Mouse (Mus musculus) CH12.LX (cell line): ENCODE data around the gene Kcnab3. TPM values are rescaled to one million over a fixed set of nuclear protein-coding genes. Genes with fewer than 3 reads are reported as not detected.

ENCODE experiments used
- DNase-seq: peaks from one replicate; pipeline ENCODE4 v3.0.0-alpha.2; 2013; ENCODE audit errors: extremely low read depth
- H3K27ac ChIP-seq: 2 replicates; pipeline ENCODE4 v1.5.1; 2012; ENCODE audit warnings: low read depth, mild to moderate bottlenecking, control low read depth, moderate library complexity; ENCODE audit not compliant: insufficient read depth
- H3K27me3 ChIP-seq: replicated peaks from 2 replicates; pipeline ENCODE3; 2012; ENCODE audit warnings: inconsistent platforms
- H3K36me3 ChIP-seq, 2 experiments: replicated peaks in 1 of 2; 2 replicates each; pipeline versions ENCODE3 to v1.6.1; 2012; ENCODE audit warnings: inconsistent platforms in 1 of 2, low read length in 1 of 2, mild to moderate bottlenecking in 1 of 2, mixed read lengths in 1 of 2, moderate library complexity in 1 of 2; ENCODE audit not compliant: control insufficient read depth in 1 of 2, insufficient read depth in 1 of 2
- H3K4me1 ChIP-seq, 2 experiments: 2 replicates each; pipeline ENCODE4 v1.6.1; 2012; ENCODE audit warnings: inconsistent platforms in 1 of 2, moderate library complexity in 1 of 2; ENCODE audit not compliant: insufficient read depth in 2 of 2, control insufficient read depth in 1 of 2
- H3K4me2 ChIP-seq: 2 replicates; pipeline ENCODE4 v1.6.1; 2012; ENCODE audit warnings: low read depth, mild to moderate bottlenecking, control low read depth; ENCODE audit not compliant: poor library complexity, insufficient read depth, severe bottlenecking
- H3K4me3 ChIP-seq, 3 experiments: fragments of 150-350 bp in 1 of 3; sonication (generic) in 1 of 3; replicated peaks in 1 of 3; 2 replicates each; pipeline versions ENCODE3 to v1.5.1; 2011 to 2012; ENCODE audit warnings: low read depth in 2 of 3, low read length in 2 of 3, mild to moderate bottlenecking in 2 of 3, moderate library complexity in 2 of 3, control low read depth in 1 of 3, improper control_type of control experiment in 1 of 3, inconsistent platforms in 1 of 3, mixed read lengths in 1 of 3; ENCODE audit not compliant: poor library complexity in 1 of 3
- H3K79me2 ChIP-seq: replicated peaks from 2 replicates; pipeline ENCODE4 v1.6.1; 2012; ENCODE audit warnings: mild to moderate bottlenecking, moderate library complexity; ENCODE audit not compliant: control insufficient read depth, poor library complexity, insufficient read depth, severe bottlenecking; ENCODE audit errors: extremely low read depth
- H3K9ac ChIP-seq: 2 replicates; pipeline ENCODE4 v1.6.1; 2012; ENCODE audit warnings: low read depth, mild to moderate bottlenecking, control low read depth, moderate library complexity; ENCODE audit not compliant: insufficient read depth
- H3K9me3 ChIP-seq: replicated peaks from 2 replicates; pipeline ENCODE3; 2012; ENCODE audit warnings: low read length, inconsistent platforms, mixed read lengths
- BHLHE40 ChIP-seq: IDR thresholded peaks from 2 replicates; pipeline ENCODE4 v1.6.1; 2011; ENCODE audit warnings: mild to moderate bottlenecking, low read depth, low read length, improper control_type of control experiment
- ELF1 ChIP-seq: IDR thresholded peaks from 2 replicates; pipeline ENCODE4 v1.6.1; 2014; ENCODE audit warnings: low read depth, mild to moderate bottlenecking, inconsistent platforms, low read length, improper control_type of control experiment
- EP300 ChIP-seq: IDR thresholded peaks from 2 replicates; pipeline ENCODE4 v1.6.1; 2011; ENCODE audit warnings: low read length, improper control_type of control experiment
- GABPA ChIP-seq: IDR thresholded peaks from 2 replicates; pipeline ENCODE4 v1.6.1; 2012; ENCODE audit warnings: low read depth, low read length, improper control_type of control experiment, inconsistent platforms; ENCODE audit not compliant: insufficient replicate concordance
- IRF4 ChIP-seq: IDR thresholded peaks from 2 replicates; pipeline ENCODE4 v1.6.1; 2014; ENCODE audit warnings: low read depth, mild to moderate bottlenecking, inconsistent platforms, low read length, improper control_type of control experiment
- JUN ChIP-seq: IDR thresholded peaks from 2 replicates; pipeline ENCODE4 v1.6.1; 2011; ENCODE audit warnings: low read depth, mild to moderate bottlenecking, low read length, improper control_type of control experiment, moderate library complexity; ENCODE audit not compliant: insufficient read depth
- MEF2A ChIP-seq: IDR thresholded peaks from 2 replicates; pipeline ENCODE4 v1.6.1; 2014; ENCODE audit warnings: low read depth, mild to moderate bottlenecking, inconsistent platforms, low read length, improper control_type of control experiment, borderline replicate concordance
- MXI1 ChIP-seq: IDR thresholded peaks from 2 replicates; pipeline ENCODE4 v1.6.1; 2011; ENCODE audit warnings: mild to moderate bottlenecking, low read depth, low read length, improper control_type of control experiment
- MYC ChIP-seq: IDR thresholded peaks from 2 replicates; pipeline ENCODE4 v1.6.1; 2011; ENCODE audit warnings: low read depth, mild to moderate bottlenecking, improper control_type of control experiment, low read length
- POLR2A ChIP-seq: IDR thresholded peaks from 2 replicates; pipeline ENCODE4 v1.6.1; 2011; ENCODE audit warnings: low read depth, mild to moderate bottlenecking, improper control_type of control experiment, low read length
- POLR2AphosphoS2 ChIP-seq: IDR thresholded peaks from 2 replicates; pipeline ENCODE4 v1.6.1; 2011; ENCODE audit warnings: low read depth, low read length, improper control_type of control experiment
- RAD21 ChIP-seq: IDR thresholded peaks from 2 replicates; pipeline ENCODE4 v1.6.1; 2011; ENCODE audit warnings: low read depth, mild to moderate bottlenecking, low read length, improper control_type of control experiment, moderate library complexity
- SIN3A ChIP-seq: IDR thresholded peaks from 2 replicates; pipeline ENCODE4 v1.6.1; 2012; ENCODE audit warnings: low read length, improper control_type of control experiment, inconsistent platforms
- TBP ChIP-seq: conservative IDR thresholded peaks from 2 replicates; pipeline ENCODE4 v1.6.1; 2011; ENCODE audit warnings: low read depth, low read length, improper control_type of control experiment
- UBTF ChIP-seq: IDR thresholded peaks from 2 replicates; pipeline ENCODE4 v1.6.1; 2012; ENCODE audit warnings: low read depth, mild to moderate bottlenecking, inconsistent platforms, low read length, improper control_type of control experiment, moderate library complexity
- USF1 ChIP-seq: IDR thresholded peaks from 2 replicates; pipeline ENCODE4 v1.6.1; 2014; ENCODE audit warnings: low read depth, mild to moderate bottlenecking, inconsistent platforms, low read length, improper control_type of control experiment
- ZMIZ1 ChIP-seq: IDR thresholded peaks from 2 replicates; pipeline ENCODE4 v1.6.1; 2012; ENCODE audit warnings: low read depth, mild to moderate bottlenecking, inconsistent platforms, low read length, improper control_type of control experiment
- ZNF384 ChIP-seq: IDR thresholded peaks from 2 replicates; pipeline ENCODE4 v1.6.1; 2012; ENCODE audit warnings: low read depth, low read length, improper control_type of control experiment, inconsistent platforms
- dilution Hi-C: fragments of 300-500 bp; cut with MboI; formaldehyde crosslinking; loops from 2 replicates; pipeline ENCODE4 v1.14.3; 2020; ENCODE audit warnings: low sequenced_read_pairs; ENCODE audit not compliant: extremely low pct_unique_long_range_greater_than_20kb, extremely low pct_ligation_motif_present
- in situ Hi-C: fragments of 300-500 bp; cut with MboI; formaldehyde crosslinking; loops from 3 replicates; pipeline ENCODE4 v1.14.3; 2019; ENCODE audit warnings: low sequenced_read_pairs, low pct_ligation_motif_present, low pct_unique_long_range_greater_than_20kb, mixed read lengths
- polyA plus RNA-seq: library from polyadenylated mRNA; unstranded; fragments of >175 nt; gene quantifications from 2 replicates; pipeline ENCODE4 v1.2.1, GENCODE M21; 2012; ENCODE audit warnings: low read depth; ENCODE audit not compliant: insufficient read length
- total RNA-seq, 2 experiments: library from RNA; depleted of rRNA; stranded (reverse); fragments of 300-350 nt in 1 of 2; fragments of >200 nt in 1 of 2; gene quantifications; 2 replicates each; pipeline ENCODE4 v1.2.3; 2012 to 2014

Kcnab3 gene
- total and polyA plus RNA-seq, 3 experiments = 0.39 to 1.1 TPM; not detected in 1

DNA sequence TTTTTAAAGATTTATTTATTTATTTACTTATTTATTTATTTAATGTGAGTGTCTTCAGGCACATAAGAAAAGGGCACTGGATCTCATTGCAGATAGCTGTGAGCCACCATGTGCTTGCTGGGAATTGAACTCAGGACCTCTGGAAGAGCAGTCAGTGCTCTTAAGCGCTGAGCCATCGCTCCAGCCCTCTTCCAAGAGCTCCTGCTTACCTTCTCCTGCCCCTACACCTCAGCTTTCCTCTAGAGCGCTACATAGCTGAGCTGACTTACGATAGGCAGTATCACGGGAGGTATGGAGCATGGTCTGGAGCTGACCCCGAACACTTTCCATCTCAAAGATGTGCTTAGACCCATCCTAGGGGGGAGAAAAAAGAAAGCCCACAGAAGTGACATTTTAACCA lies 4.5 kb upstream of the Kcnab3 start:
- in situ Hi-C loops = no loop called here
- Histone ChIP-seq H3K79me2 (no peaks in the 10 kb centered on the region), H3K27ac (no peak overlapping the region), H3K4me1 (peaks cover 10 to 37% of the 10 kb centered on the region in 2 experiments), H3K4me2 (no peak overlapping the region), H3K9me3 (no peaks in the 10 kb centered on the region), H3K9ac (no peak overlapping the region), H3K36me3 (peaks cover 17 to 44% of the 10 kb centered on the region in 2 experiments), H3K4me3 (no peak overlapping the region), H3K27me3 (peaks cover 3% of the 10 kb centered on the region)
- dilution Hi-C loops = no loop called here
- no peak for DNase-seq
- TF ChIP-seq TBP = 0 out of 2 replicates have a peak, but pooled peaks have one; percentile 57
- no peak for TF ChIP-seq USF1
- TF ChIP-seq, all 38 proteins: peak for 1

DNA sequence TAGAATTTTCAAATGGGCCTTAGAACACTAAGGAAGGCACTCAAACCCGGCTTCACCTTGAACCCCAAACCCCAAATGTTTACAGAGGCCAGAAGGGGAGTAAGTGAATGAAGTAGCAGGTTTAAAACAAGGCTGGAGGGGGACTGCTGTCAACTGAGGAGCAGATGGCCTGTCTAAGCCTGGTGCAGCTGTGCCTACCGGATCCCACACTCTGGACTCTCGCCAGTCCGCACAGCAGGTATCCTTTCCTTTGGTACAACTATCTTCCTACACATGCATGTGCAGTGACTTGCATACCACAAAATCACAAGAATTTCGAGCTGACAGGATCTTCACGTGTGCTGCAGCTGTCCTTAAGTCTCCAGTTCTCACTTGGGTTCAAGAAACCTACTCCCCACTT lies 4.0 kb upstream of the Kcnab3 start:
- TF ChIP-seq MYC (no peak), MXI1 (peak; percentile 11; the same call in 1 of the 2 replicates)
- TF ChIP-seq, all 38 proteins: peak for 1
- H3K27ac ChIP-seq = no peak overlapping the region
- no peaks in the 10 kb centered on the region for H3K9me3 ChIP-seq
- peaks cover 7% of the 10 kb centered on the region for H3K27me3 ChIP-seq
- dilution Hi-C loops = no loop called here
- in situ Hi-C loops = no loop called here
- no peak overlapping the region for H3K9ac ChIP-seq
- H3K4me2 ChIP-seq = peak overlapping the region; percentile 81; the same call in 1 of the 2 replicates
- H3K79me2 ChIP-seq = no peaks in the 10 kb centered on the region
- DNase-seq = no peak
- H3K4me1 ChIP-seq = peaks cover 12 to 39% of the 10 kb centered on the region in 2 experiments
- peaks cover 17 to 42% of the 10 kb centered on the region in 2 experiments for H3K36me3 ChIP-seq
- no peak overlapping the region for H3K4me3 ChIP-seq

- no peak for TF ChIP-seq POLR2AphosphoS2
- TF ChIP-seq ZNF384 = peak; percentile 77
- TF ChIP-seq ELF1 = no peak
- TF ChIP-seq GABPA = no peak
- no peak for TF ChIP-seq IRF4
- TF ChIP-seq EP300 = peak; percentile 29
- 0 out of 2 replicates have a peak, but pooled peaks have one; percentile 40 for TF ChIP-seq ZMIZ1
- peak; percentile 24; the same call in 1 of the 2 replicates for TF ChIP-seq TBP
- no peak for TF ChIP-seq SIN3A
- no peak for TF ChIP-seq RAD21
- TF ChIP-seq POLR2A = peak; percentile 19; the same call in 1 of the 2 replicates
- TF ChIP-seq UBTF = no peak
- peak; percentile 63; the same call in 1 of the 2 replicates for TF ChIP-seq BHLHE40
- TF ChIP-seq JUN = no peak
- TF ChIP-seq MEF2A = peak; percentile 8; the same call in 1 of the 2 replicates
- peaks cover 12 to 36% of the 10 kb centered on the region in 2 experiments for H3K36me3 ChIP-seq
- H3K9me3 ChIP-seq = no peaks in the 10 kb centered on the region
- H3K79me2 ChIP-seq = no peaks in the 10 kb centered on the region
- peak overlapping the region; percentile 63 to 69 (median 64) for H3K4me3 ChIP-seq
- H3K9ac ChIP-seq = peak overlapping the region; percentile 93
- H3K27me3 ChIP-seq = peaks cover 16% of the 10 kb centered on the region
- peak overlapping the region; percentile 81 for H3K4me2 ChIP-seq
- no peak overlapping the region for H3K27ac ChIP-seq
- peak; percentile 49 for DNase-seq
- dilution Hi-C loops (no loop called here), in situ Hi-C loops (no loop called here)
- H3K4me1 ChIP-seq = peaks cover 12 to 39% of the 10 kb centered on the region in 2 experiments
These were observed 3.2 kb upstream of the Kcnab3 start for GRCm38 (mm10) chr11:69322693-69323471.
